Mouse (Mus musculus) left cerebral cortex, postnatal 25 days (tissue): ENCODE data around the gene Cdkn3. TPM values are rescaled to one million over a fixed set of nuclear protein-coding genes. Genes with fewer than 3 reads are reported as not detected.

Experiments used
- total RNA-seq, 2 experiments: library from RNA; stranded (reverse); gene quantifications; 2 replicates each; pipeline ENCODE4 v1.2.3; 2021

Cdkn3 gene
- total RNA-seq, 2 experiments from 2014 or later: 1.1 to 1.9 TPM

Other genes starting within 250 kb of the Cdkn3 start
- 10 to 100 TPM; 84.1 to 85.4 TPM for gene Cnih1, start 27.9 kb downstream of the Cdkn3 start, total RNA-seq
- 100 to 1,000 TPM; 156 to 158 TPM for gene Gmfb, start 61.7 kb downstream of the Cdkn3 start, total RNA-seq
- 10 to 100 TPM; 33.0 to 35.7 TPM for gene Cgrrf1, start 71.6 kb downstream of the Cdkn3 start, total RNA-seq
- 10 to 100 TPM; 23.7 to 25.7 TPM for gene Samd4, start 122.3 kb downstream of the Cdkn3 start, total RNA-seq